Mouse (Mus musculus): ENCODE results near the gene Pax3.

The Pax3 gene

DNA sequence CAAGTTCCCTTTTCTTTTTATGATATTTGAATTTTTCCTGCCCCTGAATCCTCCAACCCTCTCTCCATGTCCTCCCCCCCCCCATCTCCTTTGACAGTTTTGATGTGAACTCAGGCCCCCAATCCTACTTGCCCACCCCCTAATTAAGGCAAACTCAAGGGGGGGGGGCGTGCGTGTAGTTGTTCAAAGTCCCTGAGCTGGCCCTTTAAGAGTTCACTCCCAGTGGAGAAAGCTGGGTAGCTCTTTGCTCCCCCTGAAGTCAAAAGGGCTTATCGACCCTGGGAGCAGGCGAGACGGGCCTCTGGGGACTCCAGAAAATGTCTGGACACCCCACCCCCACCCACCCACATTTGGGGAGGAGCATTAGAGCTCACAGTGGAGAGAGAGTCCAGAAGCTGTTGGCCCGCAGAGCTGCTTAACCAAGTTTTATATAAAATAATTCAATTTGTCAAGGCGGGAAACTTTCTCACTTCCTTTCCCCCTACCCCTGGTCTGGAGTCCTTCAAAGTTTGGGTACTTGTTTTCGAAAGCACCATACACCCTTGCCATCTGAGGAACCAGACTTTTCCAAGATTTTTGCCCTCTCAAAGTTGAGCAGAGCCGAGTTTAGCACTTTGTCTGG is 1.5 kb upstream of the Pax3 start:
- DNase-seq (ENCODE audit: low spot score) = no peak

DNA sequence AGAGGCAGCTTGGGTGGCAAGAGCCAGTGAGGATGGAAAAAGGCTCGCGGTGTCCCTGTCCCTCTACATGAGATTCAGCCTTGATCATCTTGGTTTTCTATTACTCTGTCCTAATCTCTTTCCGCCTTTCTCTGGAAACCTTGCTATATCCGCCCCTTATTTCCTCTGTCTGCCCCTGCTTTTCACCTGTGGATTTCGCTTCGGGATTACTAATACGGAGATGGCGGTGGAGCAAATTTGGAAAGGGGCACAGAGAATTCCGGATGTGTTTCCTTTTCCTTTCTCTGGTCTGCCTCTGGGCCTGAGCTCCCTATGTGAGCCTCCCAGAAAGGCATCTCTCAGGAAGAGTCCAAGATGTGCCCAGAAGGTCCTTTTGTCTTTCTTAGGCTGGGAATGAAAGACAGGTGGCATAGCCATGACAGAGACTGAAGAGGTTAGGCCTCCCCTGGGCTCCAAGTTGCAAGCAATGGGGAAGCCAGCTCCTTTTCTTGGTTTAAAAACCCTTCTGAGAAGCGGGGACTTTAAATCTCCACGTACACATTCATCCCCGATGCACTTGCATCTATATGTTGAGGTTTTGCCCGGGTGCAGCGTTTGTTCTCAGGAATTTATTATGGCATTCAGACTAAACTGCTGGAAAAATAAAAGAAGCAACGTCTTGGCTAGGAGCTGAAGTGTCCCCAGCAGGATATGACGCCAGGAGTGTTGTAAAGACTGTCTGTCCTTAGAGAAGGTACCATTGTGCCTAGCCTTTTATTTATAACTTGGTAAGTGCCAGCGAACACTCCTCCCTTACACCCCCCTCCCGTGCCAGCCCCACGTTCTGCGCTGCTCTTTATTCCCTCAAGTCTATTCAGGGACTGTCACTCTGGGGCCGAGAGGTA is 659 bp upstream of the Pax3 start:
- DNase-seq (ENCODE audit: low spot score) = no peak

GRCm38 (mm10) chr1:78195771-78196712 is 892 bp downstream of the Pax3 start:
- no peak for DNase-seq (ENCODE audit: low spot score)

GRCm38 (mm10) chr1:78195145-78195544 is 1.8 kb downstream of the Pax3 start:
- DNase-seq (ENCODE audit: low spot score) = no peak

GRCm38 (mm10) chr1:78194381-78195047 is 2.4 kb downstream of the Pax3 start:
- no peak for DNase-seq (ENCODE audit: low spot score)

GRCm38 (mm10) chr1:78193465-78193991 is 3.4 kb downstream of the Pax3 start:
- DNase-seq (ENCODE audit: low spot score) = no peak

DNA sequence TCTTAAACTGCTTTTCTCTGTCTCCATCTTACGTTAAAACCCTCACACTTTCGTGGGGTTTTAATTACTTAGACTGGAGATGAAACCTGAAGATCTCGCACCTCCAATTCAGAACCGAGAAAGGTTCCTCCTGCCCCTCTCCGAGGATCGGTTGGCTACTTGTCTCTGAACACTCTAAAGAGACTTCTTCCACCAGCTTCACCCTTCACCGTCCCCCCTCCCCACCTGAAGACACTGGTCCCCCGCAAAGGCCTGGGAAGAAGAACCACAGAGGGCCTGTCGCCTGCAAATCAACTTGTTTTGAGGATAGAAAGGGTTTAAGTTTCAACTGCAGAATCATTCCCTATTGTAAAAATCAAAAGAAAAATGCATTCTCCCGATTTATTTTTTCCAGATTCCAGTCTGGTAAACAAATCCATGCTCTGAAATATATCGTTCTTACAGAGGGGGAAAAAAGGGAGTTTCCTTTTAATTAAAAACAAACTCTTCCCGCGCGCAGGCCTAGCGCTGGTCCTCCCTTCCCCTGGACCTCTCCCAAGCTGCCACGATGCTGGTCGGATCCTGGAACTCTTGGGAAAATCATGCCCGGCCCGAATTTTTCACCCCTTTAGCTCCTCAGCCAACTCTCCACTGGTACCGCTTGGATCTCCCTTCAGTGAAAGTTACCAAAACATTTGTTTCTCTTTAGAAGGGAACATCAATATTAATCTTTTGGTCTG is 4.0 kb downstream of the Pax3 start:
- DNase-seq (ENCODE audit: low spot score) = no peak

DNA sequence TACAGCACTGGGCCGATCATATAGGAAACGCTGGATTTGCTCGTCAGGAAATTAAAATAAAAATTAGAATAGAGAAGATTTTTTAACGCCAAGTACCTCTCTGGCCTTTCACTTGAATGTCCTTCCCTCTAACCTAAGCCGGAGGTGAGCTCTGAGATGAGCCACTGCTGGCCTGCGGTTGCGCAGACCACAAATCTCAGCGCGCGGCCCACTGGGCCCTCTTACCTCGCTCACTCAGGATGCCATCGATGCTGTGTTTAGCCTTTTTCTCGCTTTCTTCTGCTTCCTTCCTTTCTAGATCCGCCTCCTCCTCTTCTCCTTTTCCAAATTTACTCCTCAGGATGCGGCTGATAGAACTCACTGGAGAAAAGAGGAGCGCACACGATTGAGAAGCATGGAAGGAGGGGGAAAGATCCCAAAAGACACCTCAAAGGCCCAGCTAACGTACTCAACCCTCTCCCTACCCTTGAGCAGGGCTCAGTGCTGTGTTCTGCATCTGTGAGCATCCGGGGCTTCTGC is 4.7 kb downstream of the Pax3 start:
- DNase-seq (ENCODE audit: low spot score) = no peak

- DNase-seq (ENCODE audit: low spot score) = no peak
Measured at GRCm38 (mm10) chr1:78191761-78192160, 5.2 kb downstream of the Pax3 start.

GRCm38 (mm10) chr1:78191331-78191730 is 5.6 kb downstream of the Pax3 start:
- no peak for DNase-seq (ENCODE audit: low spot score)

DNA sequence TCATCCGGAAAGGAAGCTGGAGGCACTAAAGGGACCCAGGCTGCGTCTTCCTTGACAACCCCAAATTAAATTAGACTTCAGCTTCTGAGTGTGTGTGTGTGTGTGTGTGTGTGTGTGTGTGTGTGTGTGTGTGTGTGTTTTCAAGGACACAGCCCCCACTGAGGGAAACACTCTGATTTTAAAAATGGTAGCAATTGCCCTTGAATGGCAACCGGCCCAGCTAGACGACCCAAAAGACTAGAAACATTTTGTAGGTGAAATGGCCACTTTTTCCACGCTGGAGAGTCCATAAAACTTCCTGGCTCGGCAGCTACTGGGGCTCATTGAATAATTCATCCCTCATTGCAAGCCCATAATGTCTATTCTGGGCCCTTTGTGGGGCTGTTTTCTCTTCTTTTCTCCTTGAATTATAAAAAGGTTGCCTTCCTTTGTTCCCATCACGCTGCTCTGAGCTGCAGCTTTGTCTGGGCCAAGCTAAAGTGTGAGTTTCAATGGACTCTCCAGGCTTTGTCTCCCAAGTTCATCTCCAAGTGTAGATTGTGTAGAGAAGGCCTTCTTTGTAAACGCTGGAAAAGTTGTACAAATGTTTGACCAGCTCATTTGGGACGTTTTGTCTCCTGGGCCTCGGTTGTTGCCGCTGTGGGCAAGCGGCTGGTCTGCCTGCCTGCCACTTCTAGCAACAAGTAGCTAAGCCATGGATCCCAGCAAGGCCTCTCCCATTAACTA is 6.4 kb downstream of the Pax3 start:
- no peak for DNase-seq (ENCODE audit: low spot score)

GRCm38 (mm10) chr1:78189501-78190345 is 7.2 kb downstream of the Pax3 start:
- no peak for DNase-seq (ENCODE audit: low spot score)

DNA sequence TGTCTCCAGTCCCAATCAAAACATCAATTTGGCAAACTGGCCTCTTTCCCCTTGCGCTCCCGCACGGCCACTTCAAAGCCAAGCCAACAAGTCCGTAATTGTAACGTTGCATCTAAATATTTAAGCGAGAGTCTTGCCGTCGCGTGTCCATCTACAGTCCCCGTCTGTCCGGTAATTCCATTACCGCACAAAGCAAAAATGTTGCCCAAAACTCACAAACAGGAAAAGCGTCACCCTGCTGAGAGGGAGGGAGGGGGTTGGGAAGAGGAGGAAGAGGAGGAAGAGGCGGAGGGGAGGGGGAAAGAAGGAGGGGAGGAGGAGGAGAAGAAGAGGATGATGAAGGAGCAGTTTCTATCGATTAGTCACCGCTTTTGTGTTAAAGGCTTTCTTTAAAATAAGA is 7.9 kb downstream of the Pax3 start:
- DNase-seq (ENCODE audit: low spot score) = no peak

GRCm38 (mm10) chr1:78188299-78188698 is 8.6 kb downstream of the Pax3 start:
- no peak for DNase-seq (ENCODE audit: low spot score)

GRCm38 (mm10) chr1:78187788-78188173 is 9.2 kb downstream of the Pax3 start:
- no peak for DNase-seq (ENCODE audit: low spot score)

- no peak for DNase-seq (ENCODE audit: low spot score)
Measured at GRCm38 (mm10) chr1:78187122-78187787, 9.7 kb downstream of the Pax3 start.

DNA sequence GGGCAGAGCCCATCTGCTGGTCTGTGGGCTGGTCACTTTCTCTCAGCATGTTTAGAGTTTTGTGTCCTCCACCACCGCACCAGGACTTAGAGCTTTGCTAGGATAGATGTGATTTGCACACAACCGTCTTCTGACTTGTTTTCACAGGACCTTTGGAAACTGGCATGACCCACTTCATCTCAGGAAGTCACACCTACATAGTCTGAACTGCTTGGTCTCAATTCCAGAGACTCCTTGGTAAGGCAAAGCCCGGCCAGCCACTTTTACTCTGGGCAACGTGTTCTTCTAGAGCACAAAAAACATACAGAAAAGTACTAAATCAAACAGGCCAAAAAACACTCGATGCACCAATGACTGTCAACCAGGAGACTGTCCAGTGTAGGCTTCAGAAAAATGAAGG is 14.0 kb downstream of the Pax3 start:
- no peak for DNase-seq (ENCODE audit: low spot score)

DNA sequence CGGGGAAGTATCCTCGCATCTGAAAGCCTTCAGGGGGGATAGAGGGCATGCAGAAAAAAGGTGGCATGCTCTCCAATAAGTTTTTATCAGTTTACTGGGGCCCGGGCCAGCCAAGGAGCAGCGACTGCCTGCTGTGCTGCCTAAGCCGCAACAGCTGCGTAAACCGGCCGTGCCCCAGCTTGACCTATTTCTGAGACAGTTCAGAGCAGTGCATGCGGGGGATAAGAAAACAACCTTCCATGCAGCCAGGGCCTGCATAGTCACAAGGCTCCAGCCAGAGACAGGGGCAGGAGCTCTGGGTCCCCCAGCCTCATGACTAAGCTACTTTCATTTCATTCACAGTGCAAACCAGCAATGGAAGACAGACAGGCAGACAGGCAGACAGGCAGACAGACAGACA is 15.1 kb downstream of the Pax3 start:
- DNase-seq (ENCODE audit: low spot score) = no peak

DNA sequence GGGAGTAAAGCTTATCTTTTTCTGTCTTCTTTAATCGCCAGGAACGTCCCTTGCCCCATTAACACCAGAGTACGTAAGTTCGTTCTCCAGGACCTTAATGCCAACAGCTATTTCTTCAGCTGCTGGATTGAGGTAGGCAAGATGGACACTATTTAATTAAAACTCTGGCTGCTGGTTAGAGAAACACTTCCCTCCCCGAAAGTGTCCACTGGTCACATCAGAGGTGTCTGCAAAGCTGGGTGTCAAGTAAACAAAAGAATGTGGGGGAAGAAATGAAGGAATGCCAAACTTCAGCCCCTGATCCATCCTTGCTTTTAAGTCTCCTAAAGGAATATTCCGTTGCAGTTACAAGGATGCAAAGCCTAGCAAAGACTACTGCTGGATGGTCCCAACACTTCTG is 24.6 kb downstream of the Pax3 start:
- DNase-seq (ENCODE audit: low spot score) = no peak

Measured in urinary bladder, postnatal 25 days (tissue).